Mouse (Mus musculus): ENCODE data around the gene Pnp. TPM values are rescaled to one million over a fixed set of nuclear protein-coding genes. Genes with fewer than 3 reads are reported as not detected.
"Not testable (repeated sequence)": the region's sequence is repeated elsewhere in the genome, so short reads cannot be mapped to it uniquely, and the experiment has no call there.

Gene Pnp
- total and polyA plus RNA-seq, 2 experiments from 2014 or later, result 20.5 to 22.3 TPM

GRCm38 (mm10) chr14:50904828-50905129 is 26.1 kb upstream of the Pnp start:
- no peak overlapping the region for H3K4me3 ChIP-seq (ENCODE audit: low read depth, low read length)
- ATAC-seq (ENCODE audit: insufficient read depth, low read depth) (no peak), DNase-seq (ENCODE audit: low spot score) (no peak)
- H3K4me1 ChIP-seq (ENCODE audit: control insufficient read depth, insufficient read depth), result peaks cover 9% of the 10 kb centered on the region
- H3K36me3 ChIP-seq (replicated peaks; ENCODE audit: control insufficient read depth, insufficient read depth, low read length), result no peaks in the 10 kb centered on the region
- no peak overlapping the region for H3K27ac ChIP-seq (ENCODE audit: low read depth)
- TF ChIP-seq EP300 (IDR thresholded peaks at IDR 0.05; ENCODE audit: low read depth), result no peak
- TF ChIP-seq CTCF (IDR thresholded peaks at IDR 0.05; ENCODE audit: low read depth), result no peak
- 87% methylated on average over 4 of the region's 4 CpGs for WGBS
- H3K27me3 ChIP-seq (ENCODE audit: control insufficient read depth, insufficient read depth, low read length), result no peaks in the 10 kb centered on the region
- H3K9me3 ChIP-seq (replicated peaks; ENCODE audit: control insufficient read depth, low read length), result no peaks in the 10 kb centered on the region
- no peak overlapping the region for H3K9ac ChIP-seq (replicated peaks; ENCODE audit: low read depth, low read length)
- H3K4me2 ChIP-seq (ENCODE audit: low read depth, low read length), result no peak overlapping the region

DNA sequence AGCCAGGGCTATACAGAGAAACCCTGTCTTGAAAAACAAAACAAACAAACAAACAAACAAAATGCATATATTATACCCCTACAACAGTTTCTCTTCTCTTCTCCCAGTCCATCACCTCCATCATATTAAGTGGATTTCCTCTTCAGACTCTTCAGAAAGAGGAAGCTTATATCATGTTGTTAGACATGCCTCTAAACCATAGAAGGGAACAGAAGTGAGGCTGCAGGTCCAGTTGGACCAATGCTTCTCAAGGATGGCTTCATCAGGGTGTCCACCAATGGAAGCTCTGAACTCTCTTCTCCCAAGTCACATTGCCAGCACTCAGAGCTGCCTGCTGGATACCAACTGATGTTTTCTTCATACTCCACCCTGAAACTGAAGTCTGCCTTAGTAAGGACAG is 25.6 kb upstream of the Pnp start:
- not testable (repeated sequence) for DNase-seq (ENCODE audit: low spot score); ATAC-seq (ENCODE audit: insufficient read depth, low read depth); H3K4me3 ChIP-seq (ENCODE audit: low read depth, low read length); H3K9me3 ChIP-seq (replicated peaks; ENCODE audit: control insufficient read depth, low read length); H3K9ac ChIP-seq (replicated peaks; ENCODE audit: low read depth, low read length); H3K36me3 ChIP-seq (replicated peaks; ENCODE audit: control insufficient read depth, insufficient read depth, low read length); H3K27me3 ChIP-seq (ENCODE audit: control insufficient read depth, insufficient read depth, low read length); H3K4me1 ChIP-seq (ENCODE audit: control insufficient read depth, insufficient read depth); H3K27ac ChIP-seq (ENCODE audit: low read depth); H3K4me2 ChIP-seq (ENCODE audit: low read depth, low read length)

DNA sequence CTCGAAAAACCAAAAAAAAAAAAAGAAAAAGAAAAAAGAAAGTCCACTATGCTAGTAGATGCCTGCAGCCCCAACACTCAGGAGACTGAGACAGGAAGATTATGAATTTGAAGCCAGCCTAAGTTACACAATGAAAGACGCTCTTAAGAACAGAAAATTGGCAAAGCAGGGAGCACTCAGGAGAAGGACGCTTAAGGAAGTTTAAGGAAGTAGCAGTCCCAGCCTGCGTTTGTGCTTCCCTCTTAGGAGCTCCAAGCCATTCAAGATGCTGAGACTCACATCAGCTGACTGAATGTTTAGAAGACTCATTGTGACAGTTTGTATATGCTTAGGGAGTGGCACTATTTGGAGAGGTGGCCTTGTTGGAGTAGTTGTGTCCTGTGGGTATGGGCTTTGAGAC is 22.8 kb upstream of the Pnp start:
- no peak for TF ChIP-seq EP300 (IDR thresholded peaks at IDR 0.05; ENCODE audit: low read depth)
- TF ChIP-seq CTCF (IDR thresholded peaks at IDR 0.05; ENCODE audit: low read depth), result no peak
- Histone ChIP-seq H3K36me3 (replicated peaks; ENCODE audit: control insufficient read depth, insufficient read depth, low read length) (peaks cover 22% of the 10 kb centered on the region), H3K27ac (ENCODE audit: low read depth) (no peak overlapping the region), H3K4me1 (ENCODE audit: control insufficient read depth, insufficient read depth) (peaks cover 9% of the 10 kb centered on the region), H3K4me3 (ENCODE audit: low read depth, low read length) (no peak overlapping the region), H3K9me3 (replicated peaks; ENCODE audit: control insufficient read depth, low read length) (no peaks in the 10 kb centered on the region), H3K27me3 (ENCODE audit: control insufficient read depth, insufficient read depth, low read length) (no peaks in the 10 kb centered on the region), H3K9ac (replicated peaks; ENCODE audit: low read depth, low read length) (no peak overlapping the region), H3K4me2 (ENCODE audit: low read depth, low read length) (no peak overlapping the region)
- 74% methylated on average over 4 of the region's 4 CpGs for WGBS
- ATAC-seq (ENCODE audit: insufficient read depth, low read depth) (no peak), DNase-seq (ENCODE audit: low spot score) (no peak)

DNA sequence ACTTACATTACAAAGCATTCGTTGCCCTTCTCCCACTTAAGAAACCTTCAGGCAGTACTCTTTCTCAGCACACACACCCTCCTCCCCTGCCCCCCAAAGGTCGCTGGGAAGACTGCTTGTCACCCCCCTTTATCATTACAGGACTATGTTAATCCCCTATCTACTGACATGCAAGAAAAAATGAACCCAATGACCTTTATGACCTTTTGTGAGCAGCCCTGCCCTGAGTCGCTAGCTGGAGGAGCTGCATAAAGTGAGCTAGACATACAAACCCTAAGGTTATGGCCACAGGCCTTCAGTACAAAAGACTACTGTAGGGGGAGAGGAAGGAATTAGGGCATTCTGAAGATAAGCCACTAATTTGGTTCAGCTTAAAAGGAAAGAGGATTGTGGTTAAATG is 19.5 kb upstream of the Pnp start:
- Histone ChIP-seq H3K27me3 (ENCODE audit: control insufficient read depth, insufficient read depth, low read length) (no peaks in the 10 kb centered on the region), H3K4me1 (ENCODE audit: control insufficient read depth, insufficient read depth) (no peaks in the 10 kb centered on the region), H3K9me3 (replicated peaks; ENCODE audit: control insufficient read depth, low read length) (no peaks in the 10 kb centered on the region), H3K9ac (replicated peaks; ENCODE audit: low read depth, low read length) (no peak overlapping the region), H3K4me3 (ENCODE audit: low read depth, low read length) (no peak overlapping the region), H3K36me3 (replicated peaks; ENCODE audit: control insufficient read depth, insufficient read depth, low read length) (peaks cover 52% of the 10 kb centered on the region), H3K4me2 (ENCODE audit: low read depth, low read length) (no peak overlapping the region), H3K27ac (ENCODE audit: low read depth) (no peak overlapping the region)
- ATAC-seq (ENCODE audit: insufficient read depth, low read depth), result no peak
- TF ChIP-seq CTCF (IDR thresholded peaks at IDR 0.05; ENCODE audit: low read depth) (no peak), EP300 (IDR thresholded peaks at IDR 0.05; ENCODE audit: low read depth) (no peak)
- DNase-seq (ENCODE audit: low spot score), result no peak
- 45% methylated on average over 3 of the region's 3 CpGs for WGBS

DNA sequence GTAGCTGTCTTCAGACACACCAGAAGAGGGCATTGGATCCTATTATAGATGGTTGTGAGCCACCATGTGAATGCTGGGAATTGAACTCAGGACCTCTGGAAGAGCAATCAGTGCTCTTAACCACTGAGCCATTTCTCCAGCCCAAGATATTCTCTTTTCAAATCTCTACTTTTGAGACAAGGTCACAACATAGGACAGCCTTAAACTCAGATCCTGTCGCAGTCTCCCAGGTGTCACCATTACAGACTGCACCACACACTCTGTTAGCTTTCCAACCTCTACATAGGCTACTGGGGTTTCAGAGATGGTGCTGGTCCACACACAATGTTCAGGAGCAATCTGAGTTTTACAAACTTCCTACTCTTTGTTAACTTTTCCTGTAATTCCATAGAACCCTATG is 7.4 kb upstream of the Pnp start:
- whole genome bisulfite sequencing, result 71% methylated on average over 1 of the region's 1 CpGs
- not testable (repeated sequence) for ATAC-seq (ENCODE audit: insufficient read depth, low read depth); H3K9me3 ChIP-seq (replicated peaks; ENCODE audit: control insufficient read depth, low read length); DNase-seq (ENCODE audit: low spot score); H3K4me1 ChIP-seq (ENCODE audit: control insufficient read depth, insufficient read depth); H3K27me3 ChIP-seq (ENCODE audit: control insufficient read depth, insufficient read depth, low read length)
- H3K27ac ChIP-seq (ENCODE audit: low read depth), result peak overlapping the region; percentile 93; the same call in 1 of the 2 replicates
- peak overlapping the region; percentile 71 for H3K4me3 ChIP-seq (ENCODE audit: low read depth, low read length)
- H3K4me2 ChIP-seq (ENCODE audit: low read depth, low read length), result peak overlapping the region; percentile 81
- H3K36me3 ChIP-seq (replicated peaks; ENCODE audit: control insufficient read depth, insufficient read depth, low read length), result peaks cover 42% of the 10 kb centered on the region
- H3K9ac ChIP-seq (replicated peaks; ENCODE audit: low read depth, low read length), result peak overlapping the region; percentile 80

DNA sequence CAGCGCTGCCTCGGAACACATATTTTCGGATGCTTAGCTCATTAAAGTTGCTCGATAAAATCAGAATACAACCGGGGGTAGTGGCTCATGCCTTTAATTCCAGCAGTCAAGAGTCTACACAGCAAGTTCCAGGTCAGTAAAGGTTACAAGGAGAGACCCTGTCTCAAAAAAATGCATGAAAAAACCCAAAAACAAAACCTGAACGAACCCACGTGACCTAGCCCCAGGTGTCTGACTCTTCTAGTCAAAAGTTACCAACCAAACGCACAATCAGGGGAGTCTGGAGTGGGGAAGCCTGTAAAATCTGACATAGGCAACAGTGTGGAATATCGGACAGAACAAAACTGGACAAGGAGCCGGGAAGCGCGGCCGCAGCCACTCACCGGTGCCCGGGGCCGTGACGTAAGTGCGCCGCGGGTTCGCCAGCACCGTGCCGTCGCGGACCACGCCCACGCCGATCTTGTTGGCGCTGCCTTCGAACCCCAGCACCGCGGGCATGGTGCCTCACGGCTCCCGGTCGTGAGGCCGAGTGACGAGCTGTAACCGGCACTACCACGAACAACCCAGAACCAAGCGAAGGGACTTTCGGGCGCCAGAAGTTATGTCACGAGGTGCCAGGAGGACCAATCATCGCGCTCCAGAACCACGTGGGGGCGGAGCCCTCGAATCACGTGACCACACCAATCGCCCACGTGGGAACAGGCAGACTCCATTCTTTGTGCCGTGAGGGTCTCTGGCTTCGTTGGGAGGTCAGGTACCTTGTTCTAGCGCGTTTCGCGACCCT is 6.4 kb upstream of the Pnp start, which contains the start of the genes Osgep and Apex1:
Gene Osgep (minus strand): TSS at position 613 of the 784 bp plus-strand sequence.
Gene Apex1 (plus strand): TSS at position 688 of the 784 bp plus-strand sequence.
- WGBS, result under 1% methylated on average over 57 of the region's 57 CpGs
- H3K36me3 ChIP-seq (replicated peaks; ENCODE audit: control insufficient read depth, insufficient read depth, low read length), result peaks cover 43% of the 10 kb centered on the region
- no peaks in the 10 kb centered on the region for H3K9me3 ChIP-seq (replicated peaks; ENCODE audit: control insufficient read depth, low read length)
- peak within 1 kb of the TSS; percentile 93 for H3K27ac ChIP-seq (ENCODE audit: low read depth)
- peak within 1 kb of the TSS; percentile 81 for H3K4me2 ChIP-seq (ENCODE audit: low read depth, low read length)
- H3K4me1 ChIP-seq (ENCODE audit: control insufficient read depth, insufficient read depth), result peaks cover 7% of the 10 kb centered on the region
- ATAC-seq (ENCODE audit: insufficient read depth, low read depth), result peak; percentile 96
- peak within 1 kb of the TSS; percentile 71 for H3K4me3 ChIP-seq (ENCODE audit: low read depth, low read length)
- H3K27me3 ChIP-seq (ENCODE audit: control insufficient read depth, insufficient read depth, low read length), result no peaks in the 10 kb centered on the region
- no peak for TF ChIP-seq EP300 (IDR thresholded peaks at IDR 0.05; ENCODE audit: low read depth)
- TF ChIP-seq CTCF (IDR thresholded peaks at IDR 0.05; ENCODE audit: low read depth), result no peak
- peak; percentile 94 for DNase-seq (ENCODE audit: low spot score)
- H3K9ac ChIP-seq (replicated peaks; ENCODE audit: low read depth, low read length), result peak within 1 kb of the TSS; percentile 80

Measured in heart, postnatal 0 days (tissue).